Mouse (Mus musculus): ENCODE measurements around the gene Eif5. TPM values are rescaled to one million over a fixed set of nuclear protein-coding genes. Genes with fewer than 3 reads are reported as not detected.

Gene Eif5
- 83.5 TPM for polyA plus RNA-seq (2014; fragmentation: Illumina TruSeq; extraction: RNeasy Lipid Tissue Mini Kit (QIAGEN cat#74804); ENCODE audit: insufficient read depth, low read depth, low replicate concordance)

GRCm38 (mm10) chr12:111537796-111538291 lies at the start of gene Eif5:
Eif5 (plus strand) TSS chr12:111538016.

DNA sequence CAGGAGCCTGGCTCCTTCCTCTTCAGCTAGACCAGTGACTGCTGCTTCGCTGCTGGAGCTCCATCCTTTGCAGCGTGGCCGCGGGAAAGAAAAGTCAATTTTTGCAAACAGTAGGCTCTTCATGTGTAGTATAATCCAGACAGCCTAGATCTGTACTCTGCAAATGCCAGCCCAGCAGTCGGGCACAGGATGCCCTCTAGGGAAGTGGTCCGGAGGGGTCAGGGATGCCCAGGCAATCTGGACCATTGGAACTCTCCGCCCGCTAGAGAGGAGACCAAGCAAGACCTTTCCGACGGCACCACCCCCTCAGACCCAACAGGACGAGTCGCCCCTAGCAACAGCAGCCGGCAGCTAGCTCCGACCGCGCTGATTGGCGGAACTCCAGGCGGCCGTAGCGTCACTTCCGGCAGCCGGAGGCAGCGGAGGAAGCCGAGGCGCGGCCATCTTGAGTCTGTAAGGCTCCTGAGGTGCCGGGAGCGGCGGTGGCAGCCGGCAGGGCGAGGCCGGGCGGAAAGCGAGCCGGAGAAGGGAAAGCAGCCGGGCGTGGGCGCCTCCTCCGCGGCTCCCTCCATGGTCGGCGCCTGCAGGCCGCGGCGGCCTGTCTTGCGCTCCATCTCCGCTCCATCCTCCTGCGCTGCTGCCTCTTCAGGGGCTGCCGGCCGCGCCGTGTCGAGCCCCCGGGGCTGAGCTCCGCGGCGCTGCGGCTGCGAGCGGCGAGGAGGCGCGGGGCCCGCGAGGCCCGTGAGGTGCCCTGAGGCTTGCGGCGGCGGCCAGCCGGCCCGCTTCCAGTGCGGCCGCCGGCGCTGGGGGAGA lies 36.5 kb downstream of the Eif5 start, which contains the start of gene Mark3:
TSS of gene Mark3 (plus strand) at position 450 of the 813 bp plus-strand sequence.

Other genes with a start within 250 kb of the Eif5 start
- 51.7 TPM for gene Cdc42bpb, start 160.3 kb upstream of the Eif5 start, polyA plus RNA-seq (2014; fragmentation: Illumina TruSeq; extraction: RNeasy Lipid Tissue Mini Kit (QIAGEN cat#74804); ENCODE audit: insufficient read depth, low read depth, low replicate concordance)
- gene Lbhd2, start 131.2 kb upstream of the Eif5 start, polyA plus RNA-seq (2014; fragmentation: Illumina TruSeq; extraction: RNeasy Lipid Tissue Mini Kit (QIAGEN cat#74804); ENCODE audit: insufficient read depth, low read depth, low replicate concordance), result not detected
- gene Exoc3l4, start 121.0 kb upstream of the Eif5 start, polyA plus RNA-seq (2014; fragmentation: Illumina TruSeq; extraction: RNeasy Lipid Tissue Mini Kit (QIAGEN cat#74804); ENCODE audit: insufficient read depth, low read depth, low replicate concordance), result 10.0 TPM
- gene Tnfaip2, start 95.5 kb upstream of the Eif5 start, polyA plus RNA-seq (2014; fragmentation: Illumina TruSeq; extraction: RNeasy Lipid Tissue Mini Kit (QIAGEN cat#74804); ENCODE audit: insufficient read depth, low read depth, low replicate concordance), result 15.7 TPM
- not detected for gene Gm266, start 52.2 kb upstream of the Eif5 start, polyA plus RNA-seq (2014; fragmentation: Illumina TruSeq; extraction: RNeasy Lipid Tissue Mini Kit (QIAGEN cat#74804); ENCODE audit: insufficient read depth, low read depth, low replicate concordance)
- gene Mark3, start 36.5 kb downstream of the Eif5 start, polyA plus RNA-seq (2014; fragmentation: Illumina TruSeq; extraction: RNeasy Lipid Tissue Mini Kit (QIAGEN cat#74804); ENCODE audit: insufficient read depth, low read depth, low replicate concordance), result 30.1 TPM
- gene Ckb, start 134.3 kb downstream of the Eif5 start, polyA plus RNA-seq (2014; fragmentation: Illumina TruSeq; extraction: RNeasy Lipid Tissue Mini Kit (QIAGEN cat#74804); ENCODE audit: insufficient read depth, low read depth, low replicate concordance), result 92.9 TPM
- gene Trmt61a, start 140.1 kb downstream of the Eif5 start, polyA plus RNA-seq (2014; fragmentation: Illumina TruSeq; extraction: RNeasy Lipid Tissue Mini Kit (QIAGEN cat#74804); ENCODE audit: insufficient read depth, low read depth, low replicate concordance), result 7.4 TPM
- gene Bag5, start 175.2 kb downstream of the Eif5 start, polyA plus RNA-seq (2014; fragmentation: Illumina TruSeq; extraction: RNeasy Lipid Tissue Mini Kit (QIAGEN cat#74804); ENCODE audit: insufficient read depth, low read depth, low replicate concordance), result 31.2 TPM
- 43.0 TPM for gene Apopt1, start 175.2 kb downstream of the Eif5 start, polyA plus RNA-seq (2014; fragmentation: Illumina TruSeq; extraction: RNeasy Lipid Tissue Mini Kit (QIAGEN cat#74804); ENCODE audit: insufficient read depth, low read depth, low replicate concordance)
- 88.6 TPM for gene Klc1, start 220.8 kb downstream of the Eif5 start, polyA plus RNA-seq (2014; fragmentation: Illumina TruSeq; extraction: RNeasy Lipid Tissue Mini Kit (QIAGEN cat#74804); ENCODE audit: insufficient read depth, low read depth, low replicate concordance)

Measured in lung, adult 10 weeks (tissue).